Mouse (Mus musculus) thymus, postnatal 4 days (tissue): Measurements from ENCODE around the gene Cobl.

Experiments
- DNase-seq: peaks from one replicate; pipeline ENCODE4 v3.0.0; 2021

The Cobl gene

DNA sequence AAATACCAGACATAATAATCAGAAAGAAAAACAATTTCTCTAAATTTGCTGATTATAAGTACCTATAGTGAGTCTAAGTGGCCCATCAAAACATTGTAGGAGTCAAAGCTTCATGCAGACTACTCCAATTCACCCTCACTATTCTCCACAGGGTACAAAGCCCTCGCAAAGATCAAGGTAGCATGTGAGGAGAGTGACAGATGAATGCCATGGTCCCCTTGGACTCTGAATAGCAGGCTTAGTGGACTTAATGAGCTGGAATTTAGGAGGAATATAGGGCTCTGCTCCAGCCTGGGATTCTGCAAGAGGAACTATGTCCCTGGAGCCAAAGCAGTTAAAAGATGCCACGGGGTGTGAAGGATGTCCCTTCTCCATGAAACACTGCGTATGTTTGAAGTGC is 88.1 kb downstream of the Cobl start:
- no peak for DNase-seq

GRCm38 (mm10) chr11:12373106-12374098 is 91.4 kb downstream of the Cobl start:
- DNase-seq: peak; percentile 50

DNA sequence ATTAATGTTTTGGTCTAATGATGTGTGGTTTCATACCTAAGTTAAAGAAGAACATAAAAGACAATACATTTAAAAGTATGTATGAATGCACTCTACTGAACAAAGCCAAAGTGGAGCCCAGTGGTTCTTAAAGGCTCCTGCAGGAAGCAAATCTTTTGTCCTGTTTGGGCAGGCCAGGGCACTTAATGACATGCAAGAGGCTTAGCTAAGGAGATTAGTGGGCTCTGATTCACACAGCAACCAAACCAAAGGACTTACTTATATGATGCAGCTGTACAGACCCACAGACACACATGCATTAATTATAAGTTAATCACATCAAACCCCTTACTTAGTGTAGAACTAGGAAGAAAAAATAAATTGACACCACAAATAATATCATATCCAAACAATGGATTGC is 93.8 kb downstream of the Cobl start:
- DNase-seq: no peak

- no peak for DNase-seq
Observed at GRCm38 (mm10) chr11:12367426-12368178, 97.2 kb downstream of the Cobl start.

DNA sequence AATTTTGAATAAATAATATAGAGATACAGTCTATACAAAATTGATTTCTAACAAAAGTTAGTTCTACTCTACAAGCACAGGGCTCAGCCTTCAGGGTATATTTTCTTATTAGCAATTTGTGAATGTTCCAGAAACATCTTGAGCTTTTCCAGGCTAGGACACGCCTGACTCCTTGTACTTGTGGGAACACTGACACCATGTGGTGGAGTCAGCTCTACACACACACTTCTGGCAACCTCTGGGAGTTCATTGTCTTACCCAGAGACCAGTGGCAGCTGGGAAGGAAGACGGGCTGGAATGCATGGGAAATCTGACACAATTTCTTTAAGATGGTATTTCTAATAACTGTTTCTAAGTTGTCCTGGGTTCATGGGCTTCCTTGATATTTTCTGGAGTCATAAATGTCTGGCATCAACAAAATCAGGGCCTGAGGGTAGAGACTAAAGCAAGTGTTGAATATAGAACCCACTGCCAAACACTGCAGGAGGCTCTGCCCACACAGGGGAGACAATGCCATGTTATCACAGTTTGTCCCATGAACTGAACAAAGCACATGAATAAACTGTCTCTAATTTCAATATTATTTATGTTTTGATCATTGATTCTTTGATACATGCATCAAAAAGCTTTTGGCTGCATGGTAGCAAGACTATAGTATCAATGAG is 105.3 kb downstream of the Cobl start:
- no peak for DNase-seq

DNA sequence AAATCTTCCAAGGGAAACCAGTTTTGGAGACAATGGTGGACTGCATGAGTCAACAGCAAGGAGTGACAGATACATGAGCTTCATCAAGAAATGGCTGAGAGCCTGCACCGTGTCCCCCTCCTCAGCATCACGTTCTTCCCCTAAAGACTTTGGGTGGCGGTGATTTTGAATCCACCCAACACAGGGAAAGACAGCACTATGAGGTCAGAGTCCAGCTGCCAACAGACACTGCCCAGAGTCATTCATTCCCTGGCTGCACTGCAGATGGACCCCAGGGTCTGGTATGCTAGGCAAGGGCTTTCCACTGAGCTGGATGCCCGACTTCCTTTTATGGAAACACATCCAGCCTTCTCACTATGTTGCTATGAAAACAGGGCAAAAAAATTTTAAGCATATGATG is 106.2 kb downstream of the Cobl start:
- DNase-seq: no peak

DNA sequence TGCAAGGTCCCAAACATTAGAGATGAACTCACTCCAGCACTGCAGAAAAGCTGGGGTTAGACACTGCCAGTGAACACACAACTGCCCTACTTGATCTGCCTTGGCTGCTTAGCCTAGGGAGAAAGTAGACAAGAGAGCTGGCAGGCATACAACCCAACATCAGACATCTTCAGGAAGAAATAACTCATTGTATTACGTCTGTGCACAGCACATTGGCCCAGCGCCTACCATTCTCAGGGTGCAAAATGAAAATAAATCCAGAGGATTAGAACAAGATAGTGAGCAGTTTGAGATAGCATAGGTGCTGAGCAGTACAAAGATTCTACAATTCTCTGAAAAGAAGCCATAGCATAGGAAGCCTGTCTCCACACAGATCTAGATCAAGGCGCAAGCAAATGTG is 109.1 kb downstream of the Cobl start:
- no peak for DNase-seq

DNA sequence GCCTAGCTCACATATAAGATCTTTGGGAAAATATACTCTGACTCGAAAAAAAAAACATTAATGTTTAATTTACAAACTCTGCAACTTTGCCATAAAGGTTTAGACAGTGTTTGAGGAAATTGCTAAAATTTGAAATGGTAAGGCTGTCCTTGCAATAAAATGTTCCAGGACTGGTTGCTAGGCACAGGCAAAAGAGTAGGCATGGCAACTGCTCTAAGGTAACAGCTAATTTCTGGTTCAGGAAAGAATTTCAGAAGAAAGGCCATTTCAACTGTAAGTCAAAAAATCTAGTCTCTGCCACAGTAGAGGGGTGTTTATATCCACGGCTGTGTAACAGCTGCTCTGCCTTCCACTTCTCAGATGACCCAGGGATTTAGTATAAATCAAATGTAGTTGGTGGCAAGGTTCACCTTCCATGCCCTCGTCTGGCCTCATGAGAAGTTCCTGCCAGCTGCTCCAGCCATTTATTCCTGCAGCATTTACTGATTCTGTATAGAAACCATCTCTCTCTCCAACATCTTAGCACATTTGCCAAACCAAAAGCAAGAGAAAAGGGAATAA is 113.7 kb downstream of the Cobl start:
- no peak for DNase-seq

DNA sequence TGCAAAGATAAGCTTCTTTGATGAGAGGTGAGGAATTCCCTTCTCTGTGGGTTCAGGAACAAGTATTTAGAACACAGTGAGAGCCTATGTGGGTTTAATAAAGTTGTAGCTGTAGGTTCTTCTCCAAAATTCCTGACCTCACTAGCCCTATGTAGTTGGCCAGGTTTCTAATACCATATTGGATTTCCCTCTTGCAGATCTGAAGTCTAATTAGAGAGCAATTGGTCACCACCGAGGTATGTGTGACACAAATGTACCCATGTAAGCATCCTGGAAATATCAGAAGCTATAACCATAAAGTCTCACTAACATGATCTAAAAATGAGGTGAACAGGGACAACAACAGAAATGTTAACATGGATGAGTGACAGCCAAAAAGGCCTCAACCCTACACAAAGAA is 114.7 kb downstream of the Cobl start:
- DNase-seq: no peak

- DNase-seq: no peak
Observed at GRCm38 (mm10) chr11:12346486-12346885, 118.3 kb downstream of the Cobl start.

DNA sequence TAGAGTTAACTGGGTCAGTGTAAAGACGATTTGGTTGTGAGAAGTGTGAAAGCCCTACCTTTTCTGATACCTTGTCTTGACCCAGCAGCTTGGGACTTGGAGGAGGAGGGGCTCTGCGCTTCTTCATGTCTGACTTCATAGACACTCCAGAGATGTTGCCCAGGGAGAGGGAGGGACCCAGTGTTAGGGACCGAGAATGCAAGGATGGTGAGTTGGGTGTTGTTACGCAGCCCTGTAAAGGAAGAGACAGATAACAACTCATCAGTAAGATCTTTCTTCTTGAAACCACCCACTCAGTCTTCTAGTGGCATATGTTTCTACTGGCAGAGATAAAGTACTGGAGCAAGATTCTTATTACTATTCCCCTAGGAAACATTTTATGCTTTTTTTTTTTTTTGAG is 121.1 kb downstream of the Cobl start:
- DNase-seq: no peak

DNA sequence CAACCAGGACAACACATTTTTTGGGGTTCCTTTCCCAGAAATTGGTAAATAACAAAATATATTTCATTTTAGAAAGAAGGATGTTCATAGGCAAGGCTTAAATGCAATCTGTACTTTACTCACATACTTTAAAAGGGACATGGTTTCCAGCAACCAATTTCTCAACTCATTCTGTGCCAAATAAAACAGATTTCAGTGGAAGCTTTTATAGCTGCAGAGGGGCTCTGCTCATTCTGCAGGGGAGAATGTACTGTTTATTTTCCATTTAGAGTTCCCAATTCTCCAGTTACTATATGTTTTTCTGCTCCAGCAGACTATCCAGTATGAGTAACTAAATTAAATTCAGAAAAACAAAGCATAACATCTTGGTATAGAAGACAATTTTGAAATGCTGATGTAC is 124.1 kb downstream of the Cobl start:
- DNase-seq: no peak

GRCm38 (mm10) chr11:12336145-12336544 is 128.6 kb downstream of the Cobl start:
- no peak for DNase-seq

GRCm38 (mm10) chr11:12331997-12332396 is 132.8 kb downstream of the Cobl start:
- DNase-seq: no peak

GRCm38 (mm10) chr11:12321445-12321844 is 143.3 kb downstream of the Cobl start:
- no peak for DNase-seq

DNA sequence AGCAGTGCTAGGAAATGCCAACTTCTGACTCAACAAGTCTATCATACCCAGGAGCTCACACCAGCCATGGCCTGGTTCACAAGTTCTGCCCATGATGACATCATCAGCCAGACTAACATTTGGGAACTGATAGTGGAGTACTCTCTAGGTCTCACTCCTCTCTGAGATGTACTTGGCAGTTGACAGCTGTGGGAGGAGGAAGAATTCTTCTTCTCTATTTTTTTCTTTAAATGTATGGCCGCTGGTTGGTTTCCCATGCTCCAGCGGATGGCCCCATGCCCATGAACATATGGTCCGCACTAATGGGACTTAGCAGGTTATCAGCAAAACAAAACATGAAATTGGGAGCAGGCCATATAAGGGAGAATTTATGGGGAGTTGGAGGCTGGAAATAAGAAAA is 145.4 kb downstream of the Cobl start:
- no peak for DNase-seq

- DNase-seq: no peak
Observed at GRCm38 (mm10) chr11:12315670-12316069, 149.1 kb downstream of the Cobl start.

- peak; percentile 18 for DNase-seq
Observed at GRCm38 (mm10) chr11:12314278-12315043, 150.3 kb downstream of the Cobl start.

GRCm38 (mm10) chr11:12311419-12311818 is 153.3 kb downstream of the Cobl start:
- DNase-seq: no peak

- no peak for DNase-seq
Observed at GRCm38 (mm10) chr11:12309423-12310023, 155.2 kb downstream of the Cobl start.

GRCm38 (mm10) chr11:12304879-12305278 is 159.9 kb downstream of the Cobl start:
- no peak for DNase-seq
